Comparison of ENCODE assay signal across 11 mouse cellular contexts in genomic region chr12:12693838-12694777, GRCm38 (mm10).
A peak's percentile ranks its signal among the peaks of the same experiment; 100 is the strongest.
DNase-seq lines count a peak whose midpoint lies in the region; ATAC-seq and TF ChIP-seq lines count a peak whose summit lies in the region.
"Had no signal": no experiment of that assay in that cellular context is flagged by ENCODE, and none has a peak within 500 bp of the region (broad histone marks: within the 10 kb centered on the region; RNA-seq: fewer than 3 reads in every experiment).

No protein-coding gene starts in this region.

- ATAC-seq in intestine, embryonic 14.5 days (replicated peaks; ENCODE audit: low FRiP score, low TSS enrichment, low read depth) = no peak
- ATAC-seq in intestine, postnatal 0 days = no peak
- peak; percentile 83 for ATAC-seq in embryonic facial prominence, embryonic 14.5 days (ENCODE audit: low read depth)
- 0 out of 2 replicates have a peak, but pooled peaks have one; percentile 26 for ATAC-seq in intestine, embryonic 16.5 days
- peak; percentile 69 for ATAC-seq in neural tube, embryonic 14.5 days (ENCODE audit: low read depth)

- no peak overlapping the region for H3K27ac ChIP-seq in intestine, embryonic 14.5 days (ENCODE audit: low read depth)
- H3K27ac ChIP-seq in intestine, postnatal 0 days (ENCODE audit: low read depth, low read length) = no peak overlapping the region
- H3K27ac ChIP-seq in embryonic facial prominence, embryonic 14.5 days (replicated peaks; ENCODE audit: low read depth, low read length) = no peak overlapping the region
- no peak overlapping the region for H3K27ac ChIP-seq in intestine, embryonic 16.5 days (ENCODE audit: low read length)
- no peak overlapping the region for H3K27ac ChIP-seq in neural tube, embryonic 14.5 days (ENCODE audit: low read depth, low read length)
- H3K27ac ChIP-seq in left cerebral cortex, adult 2 months = no peak overlapping the region

- intact Hi-C loops in left cerebral cortex, adult 2 months (cut with DNase I) = no loop called here

- TF ChIP-seq CTCF in intestine, postnatal 0 days (IDR thresholded peaks at IDR 0.05; ENCODE audit: low read depth) = no peak
- no peak for TF ChIP-seq CTCF in left cerebral cortex, adult 2 months (IDR thresholded peaks at IDR 0.05)

- H3K4me2 ChIP-seq in intestine, embryonic 14.5 days (ENCODE audit: low read length) = peak overlapping the region; percentile 14; the same call in 1 of the 2 replicates
- no peak overlapping the region for H3K4me2 ChIP-seq in intestine, postnatal 0 days (replicated peaks; ENCODE audit: low read depth)
- peak overlapping the region; percentile 39 for H3K4me2 ChIP-seq in embryonic facial prominence, embryonic 14.5 days (ENCODE audit: low read depth, low read length)
- peak overlapping the region; percentile 26; the same call in 1 of the 2 replicates for H3K4me2 ChIP-seq in intestine, embryonic 16.5 days (ENCODE audit: low read depth, low read length)
- peak overlapping the region; percentile 15 for H3K4me2 ChIP-seq in neural tube, embryonic 14.5 days (ENCODE audit: low read depth, low read length)

- no peaks in the 10 kb centered on the region for H3K9me3 ChIP-seq in intestine, embryonic 14.5 days (ENCODE audit: control insufficient read depth, low read length)
- no peaks in the 10 kb centered on the region for H3K9me3 ChIP-seq in intestine, postnatal 0 days (ENCODE audit: control insufficient read depth)
- H3K9me3 ChIP-seq in embryonic facial prominence, embryonic 14.5 days (ENCODE audit: control insufficient read depth, low read length) = no peaks in the 10 kb centered on the region
- H3K9me3 ChIP-seq in intestine, embryonic 16.5 days (ENCODE audit: control insufficient read depth, low read length) = no peaks in the 10 kb centered on the region
- no peaks in the 10 kb centered on the region for H3K9me3 ChIP-seq in neural tube, embryonic 14.5 days (ENCODE audit: control insufficient read depth, low read length)

- H3K4me1 ChIP-seq in intestine, embryonic 14.5 days (replicated peaks; ENCODE audit: control insufficient read depth, insufficient read depth, low read length) = 0 out of 2 replicates have a peak, but pooled peaks cover 6% of the 10 kb centered on the region
- no peaks in the 10 kb centered on the region for H3K4me1 ChIP-seq in intestine, postnatal 0 days (replicated peaks; ENCODE audit: control insufficient read depth, insufficient read depth, low read length)
- H3K4me1 ChIP-seq in embryonic facial prominence, embryonic 14.5 days (ENCODE audit: control insufficient read depth, insufficient read depth, low read length) = peaks cover 9% of the 10 kb centered on the region; the same call in 1 of the 2 replicates
- peaks cover 6% of the 10 kb centered on the region; the same call in 1 of the 2 replicates for H3K4me1 ChIP-seq in intestine, embryonic 16.5 days (ENCODE audit: control insufficient read depth, insufficient read depth, low read length)
- H3K4me1 ChIP-seq in neural tube, embryonic 14.5 days (ENCODE audit: control insufficient read depth, insufficient read depth, low read length) = 0 out of 2 replicates have a peak, but pooled peaks cover 7% of the 10 kb centered on the region

- H3K27me3 ChIP-seq in intestine, embryonic 14.5 days (replicated peaks; ENCODE audit: control insufficient read depth, insufficient read depth, low read length) = no peaks in the 10 kb centered on the region
- no peaks in the 10 kb centered on the region for H3K27me3 ChIP-seq in intestine, postnatal 0 days (replicated peaks; ENCODE audit: control insufficient read depth, insufficient read depth, low read length)
- H3K27me3 ChIP-seq in embryonic facial prominence, embryonic 14.5 days (replicated peaks; ENCODE audit: control insufficient read depth, insufficient read depth, low read length) = no peaks in the 10 kb centered on the region
- no peaks in the 10 kb centered on the region for H3K27me3 ChIP-seq in intestine, embryonic 16.5 days (replicated peaks; ENCODE audit: control insufficient read depth, insufficient read depth, low read length)
- H3K27me3 ChIP-seq in neural tube, embryonic 14.5 days (ENCODE audit: control insufficient read depth, insufficient read depth, low read length) = no peaks in the 10 kb centered on the region

- no peak overlapping the region for H3K9ac ChIP-seq in intestine, embryonic 14.5 days (ENCODE audit: low read length)
- H3K9ac ChIP-seq in intestine, postnatal 0 days (ENCODE audit: low read depth, low read length) = no peak overlapping the region
- H3K9ac ChIP-seq in embryonic facial prominence, embryonic 14.5 days (ENCODE audit: low read depth, low read length) = no peak overlapping the region
- H3K9ac ChIP-seq in intestine, embryonic 16.5 days (ENCODE audit: low read depth, low read length) = no peak overlapping the region
- no peak overlapping the region for H3K9ac ChIP-seq in neural tube, embryonic 14.5 days (replicated peaks; ENCODE audit: low read depth, low read length)

- no peak for DNase-seq in intestine, embryonic 14.5 days (ENCODE audit: low spot score)
- DNase-seq in embryonic facial prominence, embryonic 14.5 days (ENCODE audit: low spot score) = peak; percentile 80
- no peak for DNase-seq in liver
- DNase-seq in frontal cortex, postnatal 10 days (ENCODE audit: low spot score in 2 of 2) = no peak
- DNase-seq in left cerebral cortex, adult 2 months (ENCODE audit: extremely low spot score in 1 of 2, low spot score in 2 of 2) = no peak
- DNase-seq: adrenal gland, postnatal 36 days; kidney, adult 11 months; thymus, postnatal 36 days had no signal

- 20% methylated on average over 29 of the region's 29 CpGs for WGBS in intestine, embryonic 14.5 days
- 31% methylated on average over 29 of the region's 29 CpGs for WGBS in intestine, postnatal 0 days
- 12% methylated on average over 29 of the region's 29 CpGs for WGBS in embryonic facial prominence, embryonic 14.5 days
- WGBS in intestine, embryonic 16.5 days = 26% methylated on average over 29 of the region's 29 CpGs
- WGBS in neural tube, embryonic 14.5 days = 5% methylated on average over 29 of the region's 29 CpGs

- H3K4me3 ChIP-seq in intestine, embryonic 14.5 days (ENCODE audit: low read depth, low read length) = no peak overlapping the region
- no peak overlapping the region for H3K4me3 ChIP-seq in intestine, postnatal 0 days (ENCODE audit: low read depth, low read length)
- H3K4me3 ChIP-seq in embryonic facial prominence, embryonic 14.5 days (ENCODE audit: low read depth, low read length) = no peak overlapping the region
- H3K4me3 ChIP-seq in intestine, embryonic 16.5 days (ENCODE audit: low read length) = no peak overlapping the region
- H3K4me3 ChIP-seq in neural tube, embryonic 14.5 days (ENCODE audit: low read depth, low read length) = no peak overlapping the region
- H3K4me3 ChIP-seq in left cerebral cortex, adult 2 months = no peak overlapping the region

- H3K36me3 ChIP-seq in intestine, embryonic 14.5 days (ENCODE audit: control insufficient read depth, insufficient read depth, low read length) = no peaks in the 10 kb centered on the region
- no peaks in the 10 kb centered on the region for H3K36me3 ChIP-seq in intestine, postnatal 0 days (ENCODE audit: control insufficient read depth, insufficient read depth)
- H3K36me3 ChIP-seq in embryonic facial prominence, embryonic 14.5 days (ENCODE audit: control insufficient read depth, insufficient read depth, low read length) = no peaks in the 10 kb centered on the region
- H3K36me3 ChIP-seq in intestine, embryonic 16.5 days (ENCODE audit: control insufficient read depth, insufficient read depth, low read length) = no peaks in the 10 kb centered on the region
- H3K36me3 ChIP-seq in neural tube, embryonic 14.5 days (ENCODE audit: control insufficient read depth, insufficient read depth, low read length) = no peaks in the 10 kb centered on the region

Comparison
In these comparisons a context has a peak if more than half of its experiments do, and no peak if none do; other contexts are left out.
1. ATAC-seq: peak in embryonic facial prominence, embryonic 14.5 days (single experiment), intestine, embryonic 16.5 days (single experiment) and neural tube, embryonic 14.5 days (single experiment); none in intestine, embryonic 14.5 days (single experiment) and intestine, postnatal 0 days (single experiment).